Mouse (Mus musculus): ENCODE measurements at regions not wholly inside any gene's neighbourhood (a gene's known extent, or its start where the extent isn't known, plus 50 kb on each side); places are given as distances from the start of the nearest gene placed in this dataset.
A peak's percentile ranks its signal among the peaks of the same experiment; 100 is the strongest.

DNA sequence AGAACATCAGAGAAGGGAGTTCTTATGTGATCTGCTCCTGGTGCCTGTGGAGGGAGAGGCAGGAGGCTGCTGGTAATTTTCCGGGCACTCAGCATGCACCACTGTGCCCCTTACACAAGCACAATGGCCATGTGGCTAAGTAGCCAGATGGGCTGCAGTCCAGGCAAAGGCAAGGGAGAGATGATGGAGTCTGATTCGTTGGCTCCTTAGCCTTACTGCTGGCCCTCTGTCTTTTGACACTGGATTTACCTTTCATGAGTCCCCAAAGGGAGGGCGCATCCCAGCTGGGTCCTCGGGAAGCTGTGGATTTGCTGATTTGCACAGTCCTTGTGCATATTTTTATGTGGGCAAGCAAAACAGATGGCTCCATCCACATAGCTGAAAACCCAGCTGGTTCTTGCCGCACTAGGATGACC is 75.6 kb upstream of the 1700025G04Rik start:
- DNase-seq = peak; percentile 79 to 83

DNA sequence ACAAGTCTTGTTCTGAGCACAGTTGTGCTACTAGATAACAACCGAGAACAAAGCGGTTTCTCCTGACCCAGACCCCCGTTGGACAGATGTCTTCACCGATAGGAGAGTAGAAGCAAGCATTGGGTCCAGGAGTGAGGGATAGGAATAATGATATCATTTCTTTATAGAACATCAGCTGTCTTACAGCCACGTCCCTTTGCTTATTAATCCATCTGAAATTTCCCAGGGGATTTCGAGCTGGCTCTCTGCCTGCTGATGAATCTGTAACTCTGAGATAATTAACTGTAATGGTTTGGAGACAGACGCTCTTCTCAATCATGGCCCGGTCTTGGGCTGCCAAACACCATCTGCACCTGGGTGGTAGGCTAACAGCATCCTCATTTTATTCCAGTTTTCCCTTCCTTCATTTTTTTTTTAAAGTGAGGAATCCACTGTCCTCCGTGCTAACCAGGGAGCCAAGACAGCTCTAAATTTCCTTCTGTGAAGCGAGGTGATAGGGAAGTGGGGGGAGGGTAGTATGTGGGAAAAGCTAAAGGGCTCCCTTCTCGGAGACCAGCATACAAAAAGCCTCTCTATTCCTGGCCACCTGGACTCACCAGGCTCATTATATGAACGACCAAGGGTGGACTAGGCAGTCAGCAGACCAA is 75.0 kb upstream of the 1700025G04Rik start:
- DNase-seq = peak in 1 of 2 experiments; percentile 47

DNA sequence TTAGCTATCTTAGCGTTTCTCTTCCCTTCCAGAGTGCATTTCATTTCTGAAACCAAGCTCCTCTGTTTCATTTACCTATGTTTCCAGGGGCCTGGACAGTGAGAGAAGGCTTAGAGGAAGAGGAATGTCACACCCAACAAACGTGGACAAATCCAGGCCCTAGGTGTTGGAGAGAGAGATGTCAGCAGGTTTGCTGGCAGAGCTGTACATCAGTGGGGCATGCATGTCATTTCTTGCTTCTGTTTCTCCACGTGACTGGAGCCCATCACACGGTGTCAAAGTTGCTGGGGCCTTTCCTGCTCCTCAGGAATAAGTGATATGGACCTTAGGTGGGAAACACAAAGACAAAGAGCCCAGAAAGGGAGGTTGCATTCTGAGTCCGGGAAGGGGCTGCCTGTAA is 74.3 kb upstream of the 1700025G04Rik start:
- DNase-seq = no peak

DNA sequence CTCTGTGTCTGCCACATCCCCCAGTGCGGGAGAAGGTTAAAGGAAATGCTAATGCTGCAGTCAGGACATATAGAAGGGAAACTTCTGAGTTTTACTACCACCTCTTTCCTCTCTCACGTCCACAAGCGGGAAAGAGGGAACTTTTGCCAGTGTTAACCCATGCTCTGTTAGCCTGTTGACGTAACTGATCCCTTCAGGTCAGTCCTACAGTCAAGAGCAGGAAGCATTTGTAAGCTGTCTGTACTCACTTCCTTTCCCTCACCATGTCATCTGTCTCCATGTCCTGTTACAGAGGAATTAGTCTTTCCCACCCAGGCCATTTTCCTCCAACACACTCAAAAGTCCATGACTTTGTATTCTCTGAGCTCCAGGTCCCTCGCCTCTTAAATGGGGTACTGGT is 62.5 kb upstream of the 1700025G04Rik start:
- no peak for DNase-seq

DNA sequence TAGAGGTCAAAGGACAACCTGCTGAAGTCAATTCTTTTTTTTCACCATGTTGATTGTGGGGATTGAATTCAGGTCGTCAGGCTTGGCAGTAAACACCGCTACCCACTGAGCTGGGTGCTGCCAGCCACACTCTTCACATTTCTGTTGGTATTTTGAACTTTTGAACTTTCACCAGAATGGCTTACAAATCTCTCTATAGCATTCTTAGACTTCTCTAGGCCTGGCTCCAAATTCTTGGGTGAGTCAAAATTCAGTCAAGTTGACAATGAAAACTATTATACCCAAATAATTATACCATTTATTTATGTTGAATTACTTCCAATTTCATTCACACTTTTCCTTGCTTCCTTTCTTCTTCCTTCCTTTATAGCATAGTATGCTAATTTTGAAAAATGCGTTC is 58.8 kb upstream of the 1700025G04Rik start:
- DNase-seq = no peak

DNA sequence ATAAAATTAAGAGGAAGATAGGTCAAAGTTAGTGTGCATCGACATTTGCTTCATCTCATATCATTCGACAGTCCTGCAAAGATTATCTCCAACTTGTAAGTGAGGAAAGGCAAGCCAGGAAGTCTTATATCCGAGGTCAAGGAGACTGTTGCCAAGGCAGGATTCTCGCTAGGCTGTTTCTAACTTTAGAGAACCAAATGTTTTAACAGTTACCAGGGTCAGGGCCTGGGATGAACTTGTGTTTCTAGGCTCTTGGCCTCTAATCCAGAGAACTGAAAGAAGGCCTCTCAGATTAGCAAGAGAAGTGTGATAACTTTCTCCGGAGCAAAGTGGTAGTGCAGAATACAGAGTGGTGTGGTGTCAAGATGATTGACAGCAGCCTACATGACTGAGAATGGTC is 50.2 kb upstream of the 1700025G04Rik start:
- DNase-seq = no peak
